Mouse (Mus musculus) ES-E14 (cell line): Measurements from ENCODE around the gene Filip1.

Experiments used
- CHD2 ChIP-seq: IDR thresholded peaks from 2 replicates; pipeline ENCODE4 v1.6.1; 2014; ENCODE audit warnings: mild to moderate bottlenecking, low read depth, low read length, inconsistent platforms
- HCFC1 ChIP-seq: IDR thresholded peaks from 2 replicates; pipeline ENCODE4 v1.6.1; 2012; ENCODE audit warnings: low read length, inconsistent platforms, borderline replicate concordance; ENCODE audit not compliant: insufficient read depth
- MAFK ChIP-seq: IDR thresholded peaks from 2 replicates; pipeline ENCODE4 v1.6.1; 2014; ENCODE audit warnings: mild to moderate bottlenecking, low read depth, low read length, inconsistent platforms; ENCODE audit not compliant: insufficient read depth
- ZC3H11A ChIP-seq: IDR thresholded peaks from 2 replicates; pipeline ENCODE4 v1.6.1; 2012; ENCODE audit warnings: low read depth, mild to moderate bottlenecking, inconsistent platforms, low read length, borderline replicate concordance
- ZNF384 ChIP-seq: IDR thresholded peaks from 2 replicates; pipeline ENCODE4 v1.6.1; 2012; ENCODE audit warnings: low read depth, low read length, inconsistent platforms

- no peak for TF ChIP-seq ZNF384
- no peak for TF ChIP-seq HCFC1
- TF ChIP-seq ZC3H11A: no peak
- no peak for TF ChIP-seq MAFK
- TF ChIP-seq CHD2: no peak
These were observed 80.1 kb downstream of the Filip1 start for GRCm38 (mm10) chr9:79932578-79932977.
